Mouse (Mus musculus): ENCODE measurements around the gene Irf2bp2.

- TF ChIP-seq GATA1 (IDR thresholded peaks at IDR 0.05; ENCODE audit: borderline replicate concordance, low read length), result no peak
- no peak for TF ChIP-seq FLI1 (IDR thresholded peaks at IDR 0.05; ENCODE audit: low read length)
These were observed 28.5 kb upstream of the Irf2bp2 start for GRCm38 (mm10) chr8:126622111-126622795.
